Mouse (Mus musculus) G1E (cell line): ENCODE data around the gene Zfp423. TPM values are rescaled to one million over a fixed set of nuclear protein-coding genes. Genes with fewer than 3 reads are reported as not detected.

Source experiments
- ATAC-seq: 2 replicates; pipeline ENCODE4 v1.8.0; 2016; ENCODE audit warnings: mild to moderate bottlenecking; ENCODE audit not compliant: insufficient number of reproducible peaks, poor library complexity, low FRiP score, severe bottlenecking; ENCODE audit errors: extremely low read depth
- DNase-seq: peaks from one replicate; pipeline ENCODE4 v3.0.0; 2012; ENCODE audit warnings: low spot score
- H3K27me3 ChIP-seq: 2 replicates; pipeline ENCODE4 v1.6.1; 2012; ENCODE audit warnings: mild to moderate bottlenecking, low read length, inconsistent platforms; ENCODE audit not compliant: insufficient read depth
- H3K36me3 ChIP-seq: replicated peaks from 2 replicates; pipeline ENCODE3; 2012; ENCODE audit warnings: mild to moderate bottlenecking, inconsistent platforms
- H3K4me1 ChIP-seq: 2 replicates; pipeline ENCODE4 v1.6.1; 2012; ENCODE audit warnings: low read depth, low read length, inconsistent platforms, mixed read lengths; ENCODE audit not compliant: insufficient read depth
- H3K4me3 ChIP-seq: 2 replicates; pipeline ENCODE4 v1.5.1; 2012; ENCODE audit warnings: low read depth, mild to moderate bottlenecking, inconsistent platforms, low read length, moderate library complexity, mixed read lengths
- H3K9me3 ChIP-seq: replicated peaks from 2 replicates; pipeline ENCODE4 v1.6.1; 2012; ENCODE audit warnings: inconsistent platforms
- CTCF ChIP-seq: IDR thresholded peaks from 2 replicates; pipeline ENCODE4 v1.5.1; 2012; ENCODE audit warnings: low read depth, low read length, inconsistent platforms, mixed read lengths
- GATA1 ChIP-seq: IDR thresholded peaks from 2 replicates; pipeline ENCODE4 v1.6.1; 2012; ENCODE audit warnings: borderline replicate concordance, low read length, inconsistent platforms, mixed read lengths
- GATA2 ChIP-seq: IDR thresholded peaks from 2 replicates; pipeline ENCODE4 v1.6.1; 2012; ENCODE audit warnings: low read depth, low read length, inconsistent platforms, borderline replicate concordance
- POLR2AphosphoS5 ChIP-seq: IDR thresholded peaks from 2 replicates; pipeline ENCODE4 v1.6.1; 2012; ENCODE audit warnings: low read depth, low read length, inconsistent platforms; ENCODE audit not compliant: insufficient replicate concordance
- TAL1 ChIP-seq: conservative IDR thresholded peaks from 2 replicates; pipeline ENCODE4 v1.6.1; 2012; ENCODE audit warnings: low read depth, low read length, inconsistent platforms, mixed read lengths
- polyA plus RNA-seq: library from polyadenylated mRNA; stranded (reverse); fragments of >175 nt; gene quantifications from 2 replicates; pipeline ENCODE4 v1.2.3, GENCODE M21; 2012
- total RNA-seq, 2 experiments: library from RNA; stranded (forward) in 1 of 2; stranded (reverse) in 1 of 2; fragments of 200-1000 nt in 1 of 2; fragments of >200 nt in 1 of 2; fragmentation: Nextera tagmentation in 1 of 2; gene quantifications; 2 replicates each; pipeline ENCODE4 v1.2.3; 2014 to 2017

Zfp423 gene
- total and polyA plus RNA-seq, 3 experiments, result not detected

DNA sequence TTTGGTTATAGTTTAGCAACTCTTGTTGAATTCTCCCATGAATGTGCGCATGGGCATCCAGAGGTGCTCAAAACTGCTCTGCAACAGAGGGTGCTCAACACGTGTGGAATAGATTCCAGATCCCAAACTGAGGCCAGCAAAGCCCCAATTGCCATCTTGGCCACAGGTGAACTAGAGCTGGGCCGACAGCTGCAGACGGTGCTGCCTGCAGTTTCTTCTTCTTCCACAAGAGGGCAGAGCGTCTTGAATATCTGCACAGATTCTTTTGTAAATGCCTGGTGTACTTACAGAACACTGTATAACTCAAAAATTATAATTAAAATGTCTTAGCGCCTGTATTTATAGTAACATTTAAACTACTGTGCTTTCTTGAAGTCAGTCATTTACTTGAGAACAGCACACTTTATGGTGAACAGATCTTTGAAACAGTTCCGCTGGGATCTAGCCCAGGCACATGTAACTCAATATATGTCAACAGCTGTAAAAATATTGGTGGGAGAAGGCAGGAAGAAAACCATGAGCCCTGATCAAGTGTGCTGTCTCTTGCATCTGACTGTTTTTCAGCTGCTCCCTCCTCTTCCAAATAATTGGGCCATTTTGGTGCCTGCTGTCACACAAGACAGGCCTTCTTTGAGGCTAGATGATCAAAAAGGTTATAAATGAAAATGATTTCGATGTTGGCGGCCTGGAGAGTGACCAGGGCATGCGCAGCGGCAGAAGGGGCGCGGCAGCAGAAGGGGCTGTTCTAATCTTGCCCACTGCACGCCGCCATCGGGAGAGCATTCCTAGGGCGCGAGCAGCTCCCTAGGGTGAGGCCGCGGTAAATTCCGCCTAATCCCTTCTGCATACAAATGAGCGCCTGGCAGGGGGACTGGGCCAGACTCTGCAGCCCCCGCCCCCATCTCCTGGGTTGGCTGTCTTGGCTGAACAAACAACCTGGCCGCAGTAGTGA lies 243.4 kb downstream of the Zfp423 start:
- Histone ChIP-seq H3K4me1 (no peaks in the 10 kb centered on the region), H3K4me3 (no peak overlapping the region), H3K9me3 (peaks cover 77% of the 10 kb centered on the region), H3K36me3 (no peaks in the 10 kb centered on the region), H3K27me3 (no peaks in the 10 kb centered on the region)
- TF ChIP-seq GATA1, result no peak
- TF ChIP-seq CTCF, result 0 out of 2 replicates have a peak, but pooled peaks have one; percentile 10
- DNase-seq, result no peak
- no peak for ATAC-seq

DNA sequence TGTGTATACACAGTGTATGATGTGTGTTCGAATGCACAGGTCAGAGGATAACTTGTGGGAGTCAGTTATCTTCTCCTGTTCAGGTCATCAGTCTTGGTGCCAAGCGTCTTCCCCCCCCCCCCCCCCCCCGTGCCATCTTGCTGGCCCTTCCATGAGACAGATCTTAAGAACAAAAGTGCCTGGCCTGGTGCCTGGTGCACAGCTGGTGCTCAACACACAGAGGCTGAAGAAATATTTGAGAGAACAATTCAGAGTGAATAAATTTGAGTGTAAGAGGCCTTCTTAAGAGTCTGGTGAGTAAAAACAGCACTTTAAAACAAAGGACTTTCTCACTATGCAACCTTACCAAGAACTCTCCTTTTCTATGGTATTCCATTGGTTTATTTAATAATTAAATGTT lies 245.4 kb downstream of the Zfp423 start:
- ATAC-seq, result no peak
- no peak overlapping the region for H3K4me3 ChIP-seq

DNA sequence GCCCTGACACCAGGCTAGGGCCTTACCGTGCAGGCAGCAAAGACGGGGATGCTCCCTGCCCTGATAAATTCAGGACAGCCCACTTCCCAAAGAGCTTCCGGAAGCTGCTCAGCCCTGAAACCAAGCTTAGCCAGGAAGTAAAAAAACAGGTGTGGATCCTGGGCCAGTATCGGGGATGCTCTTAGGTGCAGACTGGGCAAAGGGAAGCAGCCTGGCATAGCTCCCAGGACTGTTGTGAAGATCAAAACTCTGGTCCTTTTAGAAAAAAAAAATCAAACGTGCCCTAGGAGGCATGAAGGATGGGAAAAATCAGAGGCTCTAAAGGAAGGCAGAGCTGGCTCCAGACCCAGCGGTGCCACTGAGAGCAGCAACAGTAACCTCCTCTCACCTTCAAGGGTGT lies 247.4 kb downstream of the Zfp423 start:
- no peak for TF ChIP-seq CTCF
- TF ChIP-seq GATA2, result no peak
- no peak for TF ChIP-seq TAL1
- no peak for TF ChIP-seq GATA1
- TF ChIP-seq POLR2AphosphoS5, result no peak
- no peak for ATAC-seq

More for the DNA sequence above, 245.4 kb downstream of the Zfp423 start:
- Histone ChIP-seq H3K36me3 (no peaks in the 10 kb centered on the region), H3K27me3 (no peaks in the 10 kb centered on the region), H3K9me3 (peaks cover 83% of the 10 kb centered on the region), H3K4me1 (no peaks in the 10 kb centered on the region)
- DNase-seq, result no peak
- TF ChIP-seq CTCF, result no peak
- no peak for TF ChIP-seq GATA2
- TF ChIP-seq TAL1, result no peak
- TF ChIP-seq GATA1, result no peak
- TF ChIP-seq POLR2AphosphoS5, result no peak

DNA sequence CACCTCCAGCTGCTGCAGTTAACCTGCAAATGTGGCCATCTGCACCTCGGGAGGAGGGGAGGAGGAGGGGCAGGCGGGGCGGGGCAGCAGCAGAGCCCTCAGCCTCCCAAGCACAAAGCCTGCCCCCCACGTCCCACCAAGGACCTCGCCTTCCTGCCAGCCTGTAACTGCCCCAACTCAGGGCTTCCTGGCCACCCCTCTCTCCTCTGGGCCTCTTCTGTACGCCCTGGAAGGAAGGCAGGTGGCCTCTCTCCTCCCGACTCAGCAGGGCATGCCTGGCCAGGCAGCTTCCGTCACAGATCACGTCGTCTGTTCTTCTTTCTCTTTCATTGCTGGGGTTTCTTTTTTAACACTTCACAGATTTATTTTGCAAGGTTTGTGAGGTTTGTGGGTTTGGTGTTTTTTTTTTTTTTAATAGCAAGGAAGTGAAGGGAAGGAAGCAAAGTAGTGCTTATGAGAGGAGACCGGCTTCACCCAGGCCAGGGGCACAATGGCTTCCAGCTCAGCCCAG lies 251.2 kb downstream of the Zfp423 start:
- Histone ChIP-seq H3K9me3 (peaks cover 88% of the 10 kb centered on the region), H3K27me3 (no peaks in the 10 kb centered on the region), H3K4me3 (no peak overlapping the region; the same call in 1 of the 2 replicates), H3K36me3 (no peaks in the 10 kb centered on the region), H3K4me1 (no peaks in the 10 kb centered on the region)
- TF ChIP-seq TAL1 (no peak), GATA2 (no peak), POLR2AphosphoS5 (no peak), GATA1 (no peak)
- ATAC-seq, result no peak
- no peak for DNase-seq

More for the DNA sequence above, 247.4 kb downstream of the Zfp423 start:
- no peak overlapping the region for H3K4me3 ChIP-seq
- no peaks in the 10 kb centered on the region for H3K27me3 ChIP-seq
- no peaks in the 10 kb centered on the region for H3K4me1 ChIP-seq
- DNase-seq, result no peak
- H3K36me3 ChIP-seq, result no peaks in the 10 kb centered on the region
- peaks cover 84% of the 10 kb centered on the region for H3K9me3 ChIP-seq

DNA sequence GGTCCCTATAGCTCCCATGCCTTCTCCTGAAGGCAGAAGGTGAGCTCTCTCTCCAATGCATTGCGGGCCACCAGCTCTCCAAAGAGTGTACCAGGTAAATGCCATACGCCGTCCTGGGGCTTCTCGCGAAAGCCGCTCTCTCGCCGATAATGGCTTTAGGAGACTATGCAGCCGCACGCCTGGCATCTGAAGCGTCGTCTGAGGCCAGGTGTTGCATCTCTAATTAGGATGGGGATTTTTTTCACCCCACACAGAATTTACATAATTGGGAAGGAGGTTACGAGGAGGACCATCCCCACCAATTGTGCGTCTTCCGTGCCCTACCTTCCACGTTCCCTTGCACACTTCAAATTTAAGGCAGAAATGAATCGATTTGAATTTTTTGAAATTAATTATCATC lies 252.2 kb downstream of the Zfp423 start:
- TF ChIP-seq GATA2 (no peak), TAL1 (no peak), CTCF (no peak), POLR2AphosphoS5 (no peak), GATA1 (no peak)
- Histone ChIP-seq H3K9me3 (peaks cover 89% of the 10 kb centered on the region), H3K27me3 (no peaks in the 10 kb centered on the region), H3K36me3 (no peaks in the 10 kb centered on the region), H3K4me3 (no peak overlapping the region), H3K4me1 (no peaks in the 10 kb centered on the region)
- DNase-seq, result no peak
- ATAC-seq, result no peak

DNA sequence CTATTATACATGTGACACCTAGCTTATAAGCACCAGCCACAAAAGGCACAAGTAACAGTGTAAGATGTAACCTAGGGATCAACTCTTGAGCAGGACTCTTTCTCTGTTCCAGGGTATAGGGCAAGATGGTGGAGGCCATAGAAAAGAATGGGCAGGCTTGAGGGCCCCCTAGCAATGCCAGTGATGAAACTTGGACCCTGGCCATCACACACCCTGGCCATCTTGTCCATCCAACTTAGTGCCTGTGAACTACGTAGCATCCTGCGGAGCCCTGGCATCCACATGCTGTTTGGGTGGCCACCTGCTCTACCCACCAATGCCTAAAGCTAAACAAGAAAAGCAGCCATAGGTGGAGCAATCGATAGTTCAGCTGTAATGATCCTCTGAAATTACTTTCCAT lies 254.6 kb downstream of the Zfp423 start:
- Histone ChIP-seq H3K4me3 (no peak overlapping the region), H3K9me3 (peaks cover 88% of the 10 kb centered on the region), H3K4me1 (no peaks in the 10 kb centered on the region), H3K27me3 (no peaks in the 10 kb centered on the region), H3K36me3 (no peaks in the 10 kb centered on the region)
- no peak for DNase-seq
- TF ChIP-seq TAL1 (no peak), GATA1 (no peak), CTCF (no peak), POLR2AphosphoS5 (no peak), GATA2 (no peak)
- ATAC-seq, result no peak
